In the genomic region with DNA sequence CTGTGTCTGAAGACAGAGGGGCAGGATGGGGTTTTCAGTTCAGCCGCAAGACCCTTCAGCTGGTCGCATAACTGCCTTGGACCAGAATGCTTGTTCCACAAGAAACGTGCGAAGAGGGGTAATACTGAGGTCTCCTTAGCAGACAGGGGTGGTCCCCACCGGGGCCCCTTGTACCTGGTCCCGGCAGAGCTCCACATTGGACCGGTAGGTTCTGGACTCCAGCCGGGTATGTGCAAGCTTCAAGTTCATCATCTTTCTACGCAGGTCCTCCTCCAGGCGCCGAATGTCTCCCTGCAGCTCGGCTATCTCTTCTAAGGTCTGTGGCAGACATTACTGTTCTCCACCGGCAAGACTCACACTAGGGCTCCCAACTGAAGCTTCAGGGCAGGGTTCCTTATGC, we compare ENCODE assay signal across 18 mouse cellular contexts. TPM values are rescaled to one million over a fixed set of nuclear protein-coding genes. Genes with fewer than 3 reads are reported as not detected.
"Had no signal": no experiment of that assay in that cellular context is flagged by ENCODE, and none has a peak within 500 bp of the region (broad histone marks: within the 10 kb centered on the region; RNA-seq: fewer than 3 reads in every experiment).

No protein-coding gene starts in this region.

- H3K27ac ChIP-seq: midbrain, embryonic 12.5 days; neural tube, embryonic 13.5 days; neural tube, embryonic 15.5 days had no signal

- H3K9ac ChIP-seq: lung, embryonic 14.5 days; midbrain, embryonic 12.5 days; midbrain, embryonic 15.5 days; neural tube, embryonic 13.5 days; neural tube, embryonic 15.5 days had no signal

- H3K9me3 ChIP-seq: midbrain, embryonic 10.5 days; midbrain, embryonic 12.5 days; midbrain, embryonic 15.5 days; neural tube, embryonic 13.5 days; neural tube, embryonic 15.5 days had no signal

- DNase-seq: lung, adult 18-20 months; lung, embryonic 14.5 days; lung, postnatal 10 days; lung, postnatal 4 days; retina, postnatal 1 day; right cerebral cortex, adult 18-20 months; right cerebral cortex, postnatal 25 days; right cerebral cortex, postnatal 4 days; spleen, adult 18-20 months; thymus, adult 18-20 months; thymus, postnatal 14 days had no signal

RNA-seq across cellular contexts. Expression of a gene that starts 2.8 kb away (rescaled TPM):
- total RNA-seq: megakaryocyte-erythroid progenitor cell, adult 5-6 weeks had no signal

RNA-seq across cellular contexts. Expression of a gene that starts 36.1 kb away (rescaled TPM):
- total RNA-seq: megakaryocyte, adult 5-6 weeks; megakaryocyte-erythroid progenitor cell, adult 5-6 weeks had no signal
